Mouse (Mus musculus) MEL (cell line): ENCODE measurements around the gene Qprt.

Experiments
- CHD2 ChIP-seq: IDR thresholded peaks from 2 replicates; pipeline ENCODE4 v1.6.1; 2011; ENCODE audit warnings: low read length, improper control_type of control experiment
- CTCF ChIP-seq, 3 experiments: IDR thresholded peaks in 2 of 3; conservative IDR thresholded peaks in 1 of 3; 2 replicates each; pipeline ENCODE4 v1.5.1; 2011 to 2012; ENCODE audit warnings: low read length in 3 of 3, low read depth in 2 of 3, mild to moderate bottlenecking in 2 of 3, improper control_type of control experiment in 1 of 3, inconsistent platforms in 1 of 3, mixed read lengths in 1 of 3, moderate library complexity in 1 of 3; ENCODE audit not compliant: control insufficient read depth in 1 of 3, insufficient read depth in 1 of 3, poor library complexity in 1 of 3, severe bottlenecking in 1 of 3
- NELFE ChIP-seq: IDR thresholded peaks from 2 replicates; pipeline ENCODE4 v1.6.1; 2011; ENCODE audit warnings: low read depth, low read length, improper control_type of control experiment
- TCF12 ChIP-seq: IDR thresholded peaks from 2 replicates; pipeline ENCODE4 v1.6.1; 2014; ENCODE audit warnings: low read depth, mild to moderate bottlenecking, inconsistent platforms, low read length, improper control_type of control experiment, moderate library complexity

DNA sequence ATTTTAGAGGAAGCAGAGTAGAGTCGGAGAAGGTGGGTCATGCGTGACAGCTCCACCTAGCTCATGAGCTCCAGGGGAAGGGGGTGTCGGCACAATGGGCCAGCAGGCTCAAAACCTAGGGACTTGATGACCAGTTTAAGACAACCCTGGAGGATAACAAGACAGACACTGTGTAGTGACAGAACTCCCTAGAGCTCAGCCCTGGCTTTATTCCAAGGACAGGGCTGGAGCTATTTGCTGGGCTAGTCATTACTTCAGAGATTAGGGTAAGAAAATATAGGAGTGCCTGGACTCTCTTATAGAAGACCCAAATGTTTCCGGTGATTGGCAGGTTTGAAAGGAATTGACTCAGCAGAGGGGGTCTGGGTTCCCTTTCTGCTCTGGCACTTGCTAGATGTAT lies 48.8 kb downstream of the Qprt start:
- no peak for TF ChIP-seq CTCF (IDR thresholded peaks at IDR 0.05 in 2 of 3, conservative IDR thresholded peaks at IDR 0.05 in 1 of 3; ENCODE audit: control insufficient read depth in 1 of 3, insufficient read depth in 1 of 3, low read depth in 2 of 3, low read length in 3 of 3, poor library complexity in 1 of 3, severe bottlenecking in 1 of 3)
- TF ChIP-seq TCF12 = no peak
- TF ChIP-seq NELFE = no peak
- TF ChIP-seq CHD2 = no peak
